ENCODE assay signal across 8 mouse cellular contexts in the genomic region with DNA sequence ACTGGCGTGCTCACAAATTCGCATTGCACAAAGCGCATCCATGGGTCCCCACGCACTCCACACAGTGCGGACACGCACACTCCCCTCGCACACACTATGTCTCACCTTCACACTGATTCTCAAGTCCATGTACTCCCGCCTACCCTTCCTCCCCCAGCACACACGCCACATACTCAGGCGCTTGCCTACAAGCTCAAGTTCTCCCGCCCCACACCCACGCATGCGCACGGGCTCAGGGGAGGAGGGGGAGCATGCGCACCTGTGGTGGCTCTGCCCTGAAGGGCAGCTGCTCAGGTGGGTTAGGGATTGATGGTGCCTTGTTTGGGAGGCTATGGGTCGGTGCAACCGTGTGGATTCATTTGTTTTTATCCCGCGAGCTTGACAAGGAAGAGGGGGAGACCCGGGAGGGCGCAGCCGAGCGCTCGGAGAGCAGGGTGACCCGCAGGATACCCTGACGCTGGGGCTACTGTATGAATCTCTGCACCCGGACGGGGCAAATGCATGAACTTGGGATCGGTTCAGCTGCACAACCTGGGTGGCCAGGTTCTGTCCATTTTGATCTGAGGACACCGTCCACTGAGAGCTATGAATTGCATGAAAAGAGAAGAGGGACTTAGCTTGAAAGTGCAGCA. TPM values are rescaled to one million over a fixed set of nuclear protein-coding genes. Genes with fewer than 3 reads are reported as not detected.
DNase-seq lines count a peak whose midpoint lies in the region; ATAC-seq and TF ChIP-seq lines count a peak whose summit lies in the region.
"Had no signal": no experiment of that assay in that cellular context is flagged by ENCODE, and none has a peak within 500 bp of the region (broad histone marks: within the 10 kb centered on the region; RNA-seq: fewer than 3 reads in every experiment).

No protein-coding gene starts in this region.

- TF ChIP-seq EP300 in CH12.LX (IDR thresholded peaks at IDR 0.05; ENCODE audit: low read length) = no peak

- TF ChIP-seq CTCF in CH12.LX (conservative IDR thresholded peaks at IDR 0.05 in 1 of 2, IDR thresholded peaks at IDR 0.05 in 1 of 2; ENCODE audit: low read depth in 2 of 2, low read length in 2 of 2) = no peak
- TF ChIP-seq CTCF in embryonic fibroblast, embryonic 13.5 days (IDR thresholded peaks at IDR 0.05; ENCODE audit: borderline replicate concordance, insufficient read depth, low read length) = no peak
- TF ChIP-seq CTCF in lung, embryonic 14.5 days (IDR thresholded peaks at IDR 0.05; ENCODE audit: low read depth) = no peak

- peak; percentile 75; the same call in 1 of the 2 replicates for TF ChIP-seq POLR2A in CH12.LX (IDR thresholded peaks at IDR 0.05; ENCODE audit: low read depth, low read length)
- no peak for TF ChIP-seq POLR2A in embryonic fibroblast, embryonic 13.5 days (IDR thresholded peaks at IDR 0.05; ENCODE audit: low read depth, low read length)

- peak overlapping the region; percentile 96 for H3K27ac ChIP-seq in CH12.LX (ENCODE audit: insufficient read depth, low read depth)
- no peak overlapping the region for H3K27ac ChIP-seq in embryonic fibroblast, embryonic 13.5 days (ENCODE audit: insufficient read depth, low read length)
- H3K27ac ChIP-seq in intestine, embryonic 16.5 days (ENCODE audit: low read length) = no peak overlapping the region
- no peak overlapping the region for H3K27ac ChIP-seq in lung, embryonic 14.5 days (ENCODE audit: low read depth)

- H3K9me3 ChIP-seq in CH12.LX (replicated peaks; ENCODE audit: low read length) = peaks cover 5% of the 10 kb centered on the region
- no peaks in the 10 kb centered on the region for H3K9me3 ChIP-seq in intestine, embryonic 16.5 days (ENCODE audit: control insufficient read depth, low read length)
- no peaks in the 10 kb centered on the region for H3K9me3 ChIP-seq in lung, embryonic 14.5 days (ENCODE audit: low read depth, low read length)

- TF ChIP-seq RAD21 in CH12.LX (IDR thresholded peaks at IDR 0.05; ENCODE audit: low read depth, low read length) = no peak

- H3K4me1 ChIP-seq in CH12.LX (ENCODE audit: control insufficient read depth in 1 of 2, insufficient read depth in 2 of 2) = peaks cover 2 to 24% of the 10 kb centered on the region in 2 experiments; a peak in 2 of 4 replicates
- H3K4me1 ChIP-seq in embryonic fibroblast, embryonic 13.5 days (ENCODE audit: control insufficient read depth, insufficient read depth, low read length) = no peaks in the 10 kb centered on the region
- 0 out of 2 replicates have a peak, but pooled peaks cover 9% of the 10 kb centered on the region for H3K4me1 ChIP-seq in intestine, embryonic 16.5 days (ENCODE audit: control insufficient read depth, insufficient read depth, low read length)
- H3K4me1 ChIP-seq in lung, embryonic 14.5 days (ENCODE audit: insufficient read depth) = no peaks in the 10 kb centered on the region

- peak overlapping the region; percentile 35 for H3K4me2 ChIP-seq in CH12.LX (ENCODE audit: insufficient read depth, low read depth, poor library complexity, severe bottlenecking)
- H3K4me2 ChIP-seq in intestine, embryonic 16.5 days (ENCODE audit: low read depth, low read length) = peak overlapping the region; percentile 94
- peak overlapping the region; percentile 80 for H3K4me2 ChIP-seq in lung, embryonic 14.5 days

- in situ Hi-C loops in CH12.LX (cut with MboI; ENCODE audit: low pct_ligation_motif_present, low pct_unique_long_range_greater_than_20kb, low sequenced_read_pairs) = no loop called here

- 1% methylated on average over 30 of the region's 30 CpGs for WGBS in intestine, embryonic 16.5 days
- under 1% methylated on average over 30 of the region's 30 CpGs for WGBS in lung, embryonic 14.5 days

- DNase-seq in CD4-positive helper T cell, adult 2 months (ENCODE audit: low read depth, low spot score) = peak; percentile 90
- DNase-seq in CH12.LX (ENCODE audit: extremely low read depth) = peak; percentile 87
- DNase-seq in lung, embryonic 14.5 days = peak; percentile 72
- DNase-seq in thymus, postnatal 10 days (ENCODE audit: low spot score in 2 of 2) = peak; percentile 80

- peak; percentile 78 for ATAC-seq in intestine, embryonic 16.5 days
- peak; percentile 79 for ATAC-seq in lung, embryonic 14.5 days (ENCODE audit: insufficient read depth)
- peak; percentile 62 for ATAC-seq in neutrophil, adult 5-6 weeks (ENCODE audit: extremely low read depth, insufficient number of reproducible peaks, low FRiP score, poor library complexity, severe bottlenecking)

- H3K27me3 ChIP-seq in CH12.LX (replicated peaks) = no peaks in the 10 kb centered on the region
- H3K27me3 ChIP-seq in intestine, embryonic 16.5 days (replicated peaks; ENCODE audit: control insufficient read depth, insufficient read depth, low read length) = peaks cover 42% of the 10 kb centered on the region
- peaks cover 52% of the 10 kb centered on the region for H3K27me3 ChIP-seq in lung, embryonic 14.5 days (ENCODE audit: insufficient read depth, low read length)

- H3K36me3 ChIP-seq in CH12.LX (replicated peaks in 1 of 2; ENCODE audit: control insufficient read depth in 1 of 2, insufficient read depth in 1 of 2, low read length in 1 of 2) = peaks cover 0 to 5% of the 10 kb centered on the region in 2 experiments
- H3K36me3 ChIP-seq in intestine, embryonic 16.5 days (ENCODE audit: control insufficient read depth, insufficient read depth, low read length) = no peaks in the 10 kb centered on the region
- H3K36me3 ChIP-seq in lung, embryonic 14.5 days (ENCODE audit: insufficient read depth) = no peaks in the 10 kb centered on the region

- H3K9ac ChIP-seq in CH12.LX (ENCODE audit: insufficient read depth, low read depth) = peak overlapping the region; percentile 21; the same call in 1 of the 2 replicates
- peak overlapping the region; percentile 53 for H3K9ac ChIP-seq in intestine, embryonic 16.5 days (ENCODE audit: low read depth, low read length)
- 0 out of 2 replicates have a peak overlapping the region, but pooled peaks have one; percentile 5 for H3K9ac ChIP-seq in lung, embryonic 14.5 days

- H3K79me2 ChIP-seq in CH12.LX (replicated peaks; ENCODE audit: control insufficient read depth, extremely low read depth, insufficient read depth, poor library complexity, severe bottlenecking) = no peaks in the 10 kb centered on the region

- peak overlapping the region; percentile 30 to 72 (median 55) for H3K4me3 ChIP-seq in CH12.LX (replicated peaks in 1 of 3; ENCODE audit: low read depth in 2 of 3, low read length in 2 of 3, poor library complexity in 1 of 3)
- H3K4me3 ChIP-seq in embryonic fibroblast, embryonic 13.5 days (ENCODE audit: insufficient read depth, low read length) = peak overlapping the region; percentile 24
- H3K4me3 ChIP-seq in intestine, embryonic 16.5 days (ENCODE audit: low read length) = peak overlapping the region; percentile 51
- peak overlapping the region; percentile 40 for H3K4me3 ChIP-seq in lung, embryonic 14.5 days (ENCODE audit: low read depth, low read length)

- dilution Hi-C loops in CH12.LX (cut with MboI; ENCODE audit: extremely low pct_ligation_motif_present, extremely low pct_unique_long_range_greater_than_20kb, low sequenced_read_pairs) = no loop called here

TF ChIP-seq in CH12.LX, 34 proteins besides CTCF, POLR2A, EP300 and RAD21 (continues in another document):
- TF ChIP-seq TCF12 (IDR thresholded peaks at IDR 0.05; ENCODE audit: low read depth, low read length) = 0 out of 2 replicates have a peak, but pooled peaks have one; percentile 26
- TF ChIP-seq MAX (IDR thresholded peaks at IDR 0.05; ENCODE audit: low read length) = peak; percentile 48; the same call in 1 of the 2 replicates
- TF ChIP-seq ZNF384 (IDR thresholded peaks at IDR 0.05; ENCODE audit: low read depth, low read length) = no peak
- TF ChIP-seq KAT2A (IDR thresholded peaks at IDR 0.05; ENCODE audit: insufficient replicate concordance, low read length) = no peak
- no peak for TF ChIP-seq USF2 (conservative IDR thresholded peaks at IDR 0.05; ENCODE audit: low read depth, low read length)
- no peak for TF ChIP-seq RCOR1 (conservative IDR thresholded peaks at IDR 0.05; ENCODE audit: low read depth, low read length)
- TF ChIP-seq PAX5 (IDR thresholded peaks at IDR 0.05; ENCODE audit: low read length) = no peak
- TF ChIP-seq IRF4 (IDR thresholded peaks at IDR 0.05; ENCODE audit: low read depth, low read length) = no peak; the same call in 1 of the 2 replicates
- no peak for TF ChIP-seq USF1 (IDR thresholded peaks at IDR 0.05; ENCODE audit: low read depth, low read length)
- TF ChIP-seq MAFK (IDR thresholded peaks at IDR 0.05; ENCODE audit: insufficient replicate concordance, low read length) = no peak
- peak; percentile 64; the same call in 1 of the 2 replicates for TF ChIP-seq MYC (IDR thresholded peaks at IDR 0.05; ENCODE audit: low read depth, low read length)
- peak; percentile 12; the same call in 1 of the 2 replicates for TF ChIP-seq HCFC1 (IDR thresholded peaks at IDR 0.05; ENCODE audit: low read depth, low read length)
- no peak for TF ChIP-seq GABPA (IDR thresholded peaks at IDR 0.05; ENCODE audit: insufficient replicate concordance, low read depth, low read length)
- TF ChIP-seq SIN3A (IDR thresholded peaks at IDR 0.05; ENCODE audit: low read length) = peak; percentile 44; the same call in 1 of the 2 replicates
- TF ChIP-seq JUN (IDR thresholded peaks at IDR 0.05; ENCODE audit: insufficient read depth, low read depth, low read length) = no peak
- peak; percentile 64 for TF ChIP-seq NELFE (IDR thresholded peaks at IDR 0.05; ENCODE audit: low read depth, low read length)
- TF ChIP-seq ZKSCAN1 (IDR thresholded peaks at IDR 0.05; ENCODE audit: borderline replicate concordance, low read depth, low read length) = no peak
- TF ChIP-seq POLR2AphosphoS2 (IDR thresholded peaks at IDR 0.05; ENCODE audit: low read depth, low read length) = no peak
- TF ChIP-seq CHD2 (IDR thresholded peaks at IDR 0.05; ENCODE audit: low read length) = no peak

RNA-seq across cellular contexts. Expression of a gene that starts 8.2 kb away (rescaled TPM):
- total RNA-seq in CH12.LX (2012; rRNA removed) (not detected in 2 replicates), CH12.LX (2014; rRNA removed) (not detected in 2 replicates)
- not detected in 2 replicates for polyA plus RNA-seq in CH12.LX (2012; ENCODE audit: insufficient read length, low read depth)
- polyA plus RNA-seq in embryonic fibroblast, embryonic 13.5 days (2011; ENCODE audit: insufficient read length, low read depth, missing spikeins) = not detected in 2 replicates
- polyA plus RNA-seq in intestine, embryonic 16.5 days (2015; fragmentation: Nextera tagmentation; extraction: Ambion mirVana) = not detected in 2 replicates
- not detected in 2 replicates for polyA plus RNA-seq in lung, embryonic 14.5 days (2014; fragmentation: Nextera tagmentation; extraction: Ambion mirVana)
- total RNA-seq in neutrophil, adult 5-6 weeks (2017) = not detected in 2 replicates
- total RNA-seq: heart, postnatal 14 days had no signal

RNA-seq across cellular contexts. Expression of a gene that starts 22.7 kb away (rescaled TPM):
- 28.2 and 30.0 TPM in 2 replicates for total RNA-seq in CH12.LX (2012; rRNA removed)
- 41.6 and 54.5 TPM in 2 replicates for total RNA-seq in CH12.LX (2014; rRNA removed)
- polyA plus RNA-seq in CH12.LX (2012; ENCODE audit: insufficient read length, low read depth) = 40.8 and 46.5 TPM in 2 replicates
- polyA plus RNA-seq in embryonic fibroblast, embryonic 13.5 days (2011; ENCODE audit: insufficient read length, low read depth, missing spikeins) = 24.9 and 29.4 TPM in 2 replicates
- polyA plus RNA-seq in intestine, embryonic 16.5 days (2015; fragmentation: Nextera tagmentation; extraction: Ambion mirVana) = 15.9 and 20.2 TPM in 2 replicates
- polyA plus RNA-seq in lung, embryonic 14.5 days (2014; fragmentation: Nextera tagmentation; extraction: Ambion mirVana) = 43.2 and 49.2 TPM in 2 replicates
- total RNA-seq in neutrophil, adult 5-6 weeks (2017) = 68.6 and 88.6 TPM in 2 replicates

Comparison
In these comparisons a context has a peak if more than half of its experiments do, and no peak if none do; other contexts are left out.
1. H3K4me2 ChIP-seq: peak in every context shown above with its lines; median percentile 94 in intestine, embryonic 16.5 days; 80 in lung, embryonic 14.5 days; 35 in CH12.LX.